Mouse (Mus musculus) intestine, embryonic 16.5 days (tissue): ENCODE data around the gene Rassf7. TPM values are rescaled to one million over a fixed set of nuclear protein-coding genes. Genes with fewer than 3 reads are reported as not detected.
A peak's percentile ranks its signal among the peaks of the same experiment; 100 is the strongest.

Experiments used
- ATAC-seq: fragments of 200-750 bp; cut with Nextera tagmentation; 2 replicates; pipeline ENCODE4 v1.8.0; 2017; ENCODE audit warnings: moderate TSS enrichment, moderate library complexity
- H3K27ac ChIP-seq: fragments of 300-500 bp; sonication (generic); 2 replicates; pipeline ENCODE4 v1.5.1; 2014; ENCODE audit warnings: mild to moderate bottlenecking, low read length
- H3K27me3 ChIP-seq: fragments of 300-500 bp; sonication (generic); replicated peaks from 2 replicates; pipeline ENCODE4 v1.6.1; 2014; ENCODE audit warnings: low read length, control low read depth, mixed read lengths; ENCODE audit not compliant: control insufficient read depth, insufficient read depth
- H3K36me3 ChIP-seq: fragments of 300-500 bp; sonication (generic); 2 replicates; pipeline ENCODE4 v1.6.1; 2014; ENCODE audit warnings: low read length, control low read depth; ENCODE audit not compliant: control insufficient read depth, insufficient read depth
- H3K4me1 ChIP-seq: fragments of 300-500 bp; sonication (generic); 2 replicates; pipeline ENCODE4 v1.6.1; 2014; ENCODE audit warnings: low read length, control low read depth, mixed read lengths; ENCODE audit not compliant: control insufficient read depth, insufficient read depth
- H3K4me2 ChIP-seq: fragments of 300-500 bp; sonication (generic); 2 replicates; pipeline ENCODE4 v1.6.1; 2014; ENCODE audit warnings: low read depth, low read length, control low read depth
- H3K4me3 ChIP-seq: fragments of 300-500 bp; sonication (generic); 2 replicates; pipeline ENCODE4 v1.5.1; 2014; ENCODE audit warnings: mild to moderate bottlenecking, low read length
- H3K9ac ChIP-seq: fragments of 300-500 bp; sonication (generic); 2 replicates; pipeline ENCODE4 v1.6.1; 2014; ENCODE audit warnings: low read depth, low read length
- H3K9me3 ChIP-seq: fragments of 300-500 bp; sonication (generic); 2 replicates; pipeline ENCODE4 v1.6.1; 2016; ENCODE audit warnings: low read length, control low read depth; ENCODE audit not compliant: control insufficient read depth
- WGBS: fragments of 180-500 bp; shearing (Covaris S2); extraction: QIAGEN DNeasy Blood & Tissue Kit; methylation state at CpG from one replicate; pipeline ENCODE4 v1.1.7; 2014; 5-methylcytosine and 5-hydroxymethylcytosine counted together
- polyA plus RNA-seq: library from polyadenylated mRNA; unstranded; fragments of >200 nt; fragmentation: Nextera tagmentation; extraction: Ambion mirVana; gene quantifications from 2 replicates; pipeline ENCODE4 v1.2.1, GENCODE M21; 2015

Gene Rassf7
- polyA plus RNA-seq, 1 experiment from 2014 or later, result 77.5 TPM

- WGBS, result 57% methylated on average over 12 of the region's 12 CpGs
- no peak for ATAC-seq
- H3K4me2 ChIP-seq, result no peak overlapping the region
- no peaks in the 10 kb centered on the region for H3K27me3 ChIP-seq
- H3K4me1 ChIP-seq, result peaks cover 34% of the 10 kb centered on the region
- no peak overlapping the region for H3K27ac ChIP-seq
- no peak overlapping the region for H3K9ac ChIP-seq
- H3K9me3 ChIP-seq, result no peaks in the 10 kb centered on the region
- H3K36me3 ChIP-seq, result no peaks in the 10 kb centered on the region
- H3K4me3 ChIP-seq, result no peak overlapping the region
These were observed 5.5 kb upstream of the Rassf7 start for GRCm38 (mm10) chr7:141210137-141210536.

- H3K9ac ChIP-seq, result no peak overlapping the region
- H3K36me3 ChIP-seq, result no peaks in the 10 kb centered on the region
- H3K27ac ChIP-seq, result no peak overlapping the region
- peaks cover 35% of the 10 kb centered on the region for H3K4me1 ChIP-seq
- ATAC-seq, result no peak
- no peak overlapping the region for H3K4me2 ChIP-seq
- H3K4me3 ChIP-seq, result no peak overlapping the region
- H3K9me3 ChIP-seq, result no peaks in the 10 kb centered on the region
- no peaks in the 10 kb centered on the region for H3K27me3 ChIP-seq
- 83% methylated on average over 14 of the region's 14 CpGs for WGBS
These were observed 5.0 kb upstream of the Rassf7 start for GRCm38 (mm10) chr7:141210606-141211131.

- Histone ChIP-seq H3K27me3 (no peaks in the 10 kb centered on the region), H3K9ac (peak overlapping the region; percentile 9; the same call in 1 of the 2 replicates), H3K9me3 (no peaks in the 10 kb centered on the region), H3K36me3 (no peaks in the 10 kb centered on the region), H3K4me3 (no peak overlapping the region), H3K4me2 (peak overlapping the region; percentile 32; the same call in 1 of the 2 replicates), H3K4me1 (peaks cover 53% of the 10 kb centered on the region), H3K27ac (peak overlapping the region; percentile 97; the same call in 1 of the 2 replicates)
- ATAC-seq, result no peak
- 69% methylated on average over 3 of the region's 3 CpGs for WGBS
These were observed 2.5 kb upstream of the Rassf7 start for GRCm38 (mm10) chr7:141213133-141213532.

- 89% methylated on average over 11 of the region's 11 CpGs for WGBS
- H3K4me1 ChIP-seq, result peaks cover 58% of the 10 kb centered on the region
- peak within 1 kb of the TSS; percentile 97 for H3K27ac ChIP-seq
- H3K36me3 ChIP-seq, result peaks cover 3% of the 10 kb centered on the region; the same call in 1 of the 2 replicates
- H3K4me2 ChIP-seq, result peak within 1 kb of the TSS; percentile 91
- H3K4me3 ChIP-seq, result peak within 1 kb of the TSS; percentile 74
- no peaks in the 10 kb centered on the region for H3K27me3 ChIP-seq
- H3K9ac ChIP-seq, result peak within 1 kb of the TSS; percentile 79
- no peak for ATAC-seq
- no peaks in the 10 kb centered on the region for H3K9me3 ChIP-seq
These were observed 1.9 kb upstream of the Rassf7 start, which contains the start of gene Lmntd2 for GRCm38 (mm10) chr7:141213605-141214235. TSS of gene Lmntd2 (minus strand) at chr7:141214080.

- Histone ChIP-seq H3K27ac (peak overlapping the region; percentile 97), H3K9ac (0 out of 2 replicates have a peak overlapping the region, but pooled peaks have one; percentile 79), H3K4me2 (peak overlapping the region; percentile 91; the same call in 1 of the 2 replicates), H3K4me3 (no peak overlapping the region), H3K36me3 (peaks cover 4% of the 10 kb centered on the region; the same call in 1 of the 2 replicates), H3K9me3 (no peaks in the 10 kb centered on the region), H3K4me1 (peaks cover 63% of the 10 kb centered on the region), H3K27me3 (no peaks in the 10 kb centered on the region)
- ATAC-seq, result no peak
- WGBS, result 59% methylated on average over 3 of the region's 3 CpGs
These were observed 1.4 kb upstream of the Rassf7 start for GRCm38 (mm10) chr7:141214310-141214709.

- Histone ChIP-seq H3K4me2 (peak overlapping the region; percentile 91), H3K4me3 (peak overlapping the region; percentile 74), H3K27ac (peak overlapping the region; percentile 98), H3K36me3 (peaks cover 4% of the 10 kb centered on the region; the same call in 1 of the 2 replicates), H3K4me1 (peaks cover 64% of the 10 kb centered on the region), H3K9ac (peak overlapping the region; percentile 85), H3K27me3 (no peaks in the 10 kb centered on the region), H3K9me3 (no peaks in the 10 kb centered on the region)
- peak; percentile 79 for ATAC-seq
- WGBS, result under 1% methylated on average over 42 of the region's 42 CpGs
These were observed 447 bp downstream of the Rassf7 start for GRCm38 (mm10) chr7:141215880-141216733.

GRCm38 (mm10) chr7:141216894-141217293 is 1.2 kb downstream of the Rassf7 start:
- Histone ChIP-seq H3K27ac (peak overlapping the region; percentile 98), H3K9me3 (no peaks in the 10 kb centered on the region), H3K27me3 (no peaks in the 10 kb centered on the region), H3K4me1 (peaks cover 61% of the 10 kb centered on the region), H3K9ac (peak overlapping the region; percentile 85), H3K4me3 (peak overlapping the region; percentile 74), H3K36me3 (peaks cover 4% of the 10 kb centered on the region; the same call in 1 of the 2 replicates), H3K4me2 (peak overlapping the region; percentile 91)
- WGBS, result 75% methylated on average over 11 of the region's 11 CpGs
- no peak for ATAC-seq

GRCm38 (mm10) chr7:141217343-141218013 is 1.8 kb downstream of the Rassf7 start:
- Histone ChIP-seq H3K4me1 (peaks cover 65% of the 10 kb centered on the region), H3K9ac (peak overlapping the region; percentile 85), H3K4me2 (peak overlapping the region; percentile 91), H3K36me3 (peaks cover 4% of the 10 kb centered on the region; the same call in 1 of the 2 replicates), H3K27me3 (no peaks in the 10 kb centered on the region), H3K27ac (peak overlapping the region; percentile 98), H3K9me3 (no peaks in the 10 kb centered on the region), H3K4me3 (peak overlapping the region; percentile 74)
- no peak for ATAC-seq
- WGBS, result 80% methylated on average over 17 of the region's 17 CpGs
